Mouse (Mus musculus) embryonic facial prominence, embryonic 14.5 days (tissue): Measurements from ENCODE around the gene Ccdc82. TPM values are rescaled to one million over a fixed set of nuclear protein-coding genes. Genes with fewer than 3 reads are reported as not detected.

Experiments used
- polyA plus RNA-seq: library from polyadenylated mRNA; unstranded; fragments of >200 nt; fragmentation: Nextera tagmentation; extraction: Ambion mirVana; gene quantifications from 2 replicates; pipeline ENCODE4 v1.2.1, GENCODE M21; 2014

Ccdc82 gene
- polyA plus RNA-seq, 1 experiment from 2014 or later = 10.5 TPM

Other genes starting within 250 kb of the Ccdc82 start
- gene Jrkl, start 1.1 kb upstream of the Ccdc82 start, polyA plus RNA-seq = 9.1 and 9.6 TPM in 2 replicates
- 9.8 and 11.1 TPM in 2 replicates for gene Maml2, start 51.0 kb downstream of the Ccdc82 start, polyA plus RNA-seq
- gene Gm17571, start 199.8 kb downstream of the Ccdc82 start, polyA plus RNA-seq = not detected in 2 replicates